Mouse (Mus musculus) spleen, adult 2 months (tissue): ENCODE measurements around the gene Jade1.

Experiments
- CTCF ChIP-seq: fragments of 200-500 bp; IDR thresholded peaks from 2 replicates; pipeline ENCODE4 v1.5.1; 2011; ENCODE audit warnings: mild to moderate bottlenecking, inconsistent platforms; ENCODE audit not compliant: insufficient read depth, insufficient read length, insufficient replicate concordance; ENCODE audit errors: extremely low read depth
- POLR2A ChIP-seq: fragments of 200-500 bp; IDR thresholded peaks from 2 replicates; pipeline ENCODE4 v1.6.1; 2011; ENCODE audit warnings: low read depth, low read length, inconsistent platforms

DNA sequence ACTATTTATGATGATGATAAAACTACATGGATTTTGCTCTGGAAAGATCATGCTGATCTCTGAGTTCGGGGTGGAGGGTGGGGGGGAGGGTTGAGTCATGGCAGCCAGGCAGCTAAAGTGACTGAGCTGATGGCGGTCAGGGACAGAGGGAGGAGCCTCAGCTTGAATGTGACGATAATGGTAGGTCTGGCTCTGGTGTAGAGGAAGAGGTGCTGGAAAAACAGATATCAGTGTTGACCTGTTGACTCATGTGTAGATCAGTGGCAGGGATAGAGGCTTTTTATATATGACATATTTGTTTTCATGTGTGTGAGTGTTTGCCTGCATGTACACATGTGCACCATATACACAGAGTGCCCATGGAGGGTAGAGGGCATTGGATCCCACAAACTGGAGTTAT lies 3.9 kb upstream of the Jade1 start:
- TF ChIP-seq CTCF (no peak), POLR2A (no peak)
